Mouse (Mus musculus) intestine, embryonic 15.5 days (tissue): Measurements from ENCODE around the gene Smchd1. TPM values are rescaled to one million over a fixed set of nuclear protein-coding genes. Genes with fewer than 3 reads are reported as not detected.
"Not testable (repeated sequence)": the region's sequence is repeated elsewhere in the genome, so short reads cannot be mapped to it uniquely, and the experiment has no call there.

Source experiments
- ATAC-seq: fragments of 200-750 bp; cut with Nextera tagmentation; 2 replicates; pipeline ENCODE4 v1.8.0; 2017; ENCODE audit warnings: moderate TSS enrichment, moderate library complexity
- H3K27ac ChIP-seq: fragments of 300-500 bp; sonication (generic); 2 replicates; pipeline ENCODE4 v1.5.1; 2015; ENCODE audit warnings: mild to moderate bottlenecking, inconsistent platforms
- H3K27me3 ChIP-seq: fragments of 300-500 bp; sonication (generic); replicated peaks from 2 replicates; pipeline ENCODE4 v1.6.1; 2015; ENCODE audit warnings: inconsistent platforms
- H3K36me3 ChIP-seq: fragments of 300-500 bp; sonication (generic); 2 replicates; pipeline ENCODE4 v1.6.1; 2015; ENCODE audit warnings: inconsistent platforms
- H3K4me1 ChIP-seq: fragments of 300-500 bp; sonication (generic); replicated peaks from 2 replicates; pipeline ENCODE4 v1.6.1; 2015; ENCODE audit warnings: inconsistent platforms
- H3K4me2 ChIP-seq: fragments of 300-500 bp; sonication (generic); replicated peaks from 2 replicates; pipeline ENCODE4 v1.6.1; 2015; ENCODE audit warnings: mild to moderate bottlenecking, inconsistent platforms
- H3K4me3 ChIP-seq: fragments of 300-500 bp; sonication (generic); replicated peaks from 2 replicates; pipeline ENCODE4 v1.5.1; 2015; ENCODE audit warnings: inconsistent platforms
- H3K9ac ChIP-seq: fragments of 300-500 bp; sonication (generic); 2 replicates; pipeline ENCODE4 v1.6.1; 2015; ENCODE audit warnings: inconsistent platforms
- H3K9me3 ChIP-seq: fragments of 300-500 bp; sonication (generic); 2 replicates; pipeline ENCODE4 v1.6.1; 2016; ENCODE audit warnings: inconsistent platforms
- WGBS: fragments of 180-500 bp; shearing (Covaris S2); methylation state at CpG from one replicate; pipeline ENCODE4 v1.1.7; 2015; 5-methylcytosine and 5-hydroxymethylcytosine counted together
- polyA plus RNA-seq: library from polyadenylated mRNA; unstranded; fragments of >200 nt; fragmentation: Nextera tagmentation; extraction: Ambion mirVana; gene quantifications from 2 replicates; pipeline ENCODE4 v1.2.1, GENCODE M21; 2015

The Smchd1 gene
- polyA plus RNA-seq, 1 experiment from 2014 or later, result 49.3 TPM

DNA sequence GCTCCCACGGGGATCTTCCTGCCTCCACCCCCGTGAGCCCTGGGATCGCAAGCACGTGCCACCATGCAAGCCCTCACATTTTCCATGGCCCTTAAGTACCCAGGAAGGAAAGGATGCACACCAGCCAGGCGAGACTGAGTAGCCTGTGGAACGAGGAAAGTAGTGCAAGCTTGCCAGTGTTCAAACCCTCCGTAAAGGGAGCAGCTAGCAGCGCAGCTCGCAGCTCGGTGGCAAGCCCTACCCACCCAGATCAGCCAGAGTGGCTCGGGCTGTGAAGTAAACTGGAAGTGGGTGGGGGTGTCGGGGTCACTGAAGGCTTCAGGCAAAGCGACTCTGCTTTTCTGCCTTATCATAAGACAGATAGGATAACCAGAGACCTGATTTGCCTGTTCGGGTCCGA is 142.8 kb downstream of the Smchd1 start:
- Histone ChIP-seq H3K4me2 (no peak overlapping the region), H3K27me3 (no peaks in the 10 kb centered on the region), H3K4me3 (no peak overlapping the region), H3K9ac (no peak overlapping the region), H3K36me3 (no peaks in the 10 kb centered on the region), H3K27ac (no peak overlapping the region), H3K4me1 (no peaks in the 10 kb centered on the region), H3K9me3 (no peaks in the 10 kb centered on the region)
- no peak for ATAC-seq
- 53% methylated on average over 15 of the region's 15 CpGs for WGBS

DNA sequence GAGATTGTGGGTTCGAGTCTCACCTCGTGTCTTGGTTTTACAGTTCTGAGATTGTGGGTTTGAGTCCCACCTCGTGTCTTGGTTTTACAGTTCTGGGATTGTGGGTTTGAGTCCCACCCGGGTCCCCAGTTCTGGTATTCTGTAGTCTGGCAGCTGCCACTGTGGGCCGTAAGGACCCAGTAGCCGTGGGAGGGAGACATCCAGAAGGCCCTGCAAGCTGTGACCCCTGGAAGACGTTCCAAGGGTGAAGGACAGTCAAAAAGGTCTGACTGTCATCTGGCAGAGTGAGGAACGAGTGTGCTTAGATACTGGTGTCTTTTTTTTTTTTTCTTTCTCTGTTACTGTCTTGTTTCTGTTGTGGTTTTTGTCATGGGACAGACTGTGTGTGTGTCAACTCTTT is 154.4 kb downstream of the Smchd1 start:
- H3K9me3 ChIP-seq, ATAC-seq, H3K36me3 ChIP-seq, H3K27ac ChIP-seq, H3K9ac ChIP-seq, H3K4me2 ChIP-seq, H3K4me3 ChIP-seq, H3K4me1 ChIP-seq, H3K27me3 ChIP-seq: not testable (repeated sequence)
- 86% methylated on average over 8 of the region's 8 CpGs for WGBS

DNA sequence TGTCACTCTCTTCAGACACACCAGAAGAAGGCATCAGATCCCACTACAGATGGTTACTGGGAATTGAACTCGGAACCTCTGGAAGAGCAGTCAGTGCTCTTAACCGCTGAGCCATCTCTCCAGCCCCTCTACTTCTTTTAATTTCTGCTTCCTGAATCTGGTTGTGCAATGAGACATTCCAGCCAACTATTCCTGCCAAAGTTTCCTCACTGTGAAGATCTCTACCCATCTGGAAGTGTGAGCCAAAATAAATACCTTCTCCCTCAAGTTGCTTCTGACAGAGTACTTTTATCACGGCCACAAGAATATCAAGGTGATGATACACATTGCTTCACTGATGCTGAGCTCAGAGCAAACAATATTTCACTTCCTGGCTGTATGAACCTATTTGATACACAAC is 155.8 kb downstream of the Smchd1 start:
- Histone ChIP-seq H3K27ac (no peak overlapping the region), H3K9ac (no peak overlapping the region), H3K9me3 (no peaks in the 10 kb centered on the region), H3K4me3 (no peak overlapping the region), H3K27me3 (no peaks in the 10 kb centered on the region), H3K4me2 (no peak overlapping the region), H3K36me3 (no peaks in the 10 kb centered on the region), H3K4me1 (no peaks in the 10 kb centered on the region)
- ATAC-seq, result no peak
- WGBS, result 90% methylated on average over 3 of the region's 3 CpGs

DNA sequence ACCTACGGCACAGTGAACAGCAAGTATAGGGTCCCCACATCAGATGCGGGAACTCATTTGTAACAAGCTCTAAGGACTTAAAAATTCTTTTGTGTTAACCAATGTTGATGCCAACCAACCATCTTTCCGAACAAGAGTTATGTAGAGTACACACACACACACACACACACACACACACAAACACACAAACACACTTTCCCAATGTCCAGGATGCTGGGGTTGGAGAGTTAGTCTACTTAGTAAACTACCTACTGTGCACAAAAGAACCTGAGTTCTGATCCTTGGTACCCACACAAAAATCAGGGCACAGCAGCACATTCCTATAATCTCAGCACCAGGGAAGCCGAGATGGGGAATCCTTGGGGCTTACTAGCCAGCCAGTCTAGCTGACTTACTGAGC is 157.6 kb downstream of the Smchd1 start:
- no peak overlapping the region for H3K4me3 ChIP-seq
- no peak overlapping the region for H3K9ac ChIP-seq
- WGBS, result 91% methylated on average over 4 of the region's 4 CpGs
- H3K36me3 ChIP-seq, result no peaks in the 10 kb centered on the region
- no peak for ATAC-seq
- no peaks in the 10 kb centered on the region for H3K27me3 ChIP-seq
- H3K27ac ChIP-seq, result no peak overlapping the region
- H3K9me3 ChIP-seq, result no peaks in the 10 kb centered on the region
- no peak overlapping the region for H3K4me2 ChIP-seq
- no peaks in the 10 kb centered on the region for H3K4me1 ChIP-seq

DNA sequence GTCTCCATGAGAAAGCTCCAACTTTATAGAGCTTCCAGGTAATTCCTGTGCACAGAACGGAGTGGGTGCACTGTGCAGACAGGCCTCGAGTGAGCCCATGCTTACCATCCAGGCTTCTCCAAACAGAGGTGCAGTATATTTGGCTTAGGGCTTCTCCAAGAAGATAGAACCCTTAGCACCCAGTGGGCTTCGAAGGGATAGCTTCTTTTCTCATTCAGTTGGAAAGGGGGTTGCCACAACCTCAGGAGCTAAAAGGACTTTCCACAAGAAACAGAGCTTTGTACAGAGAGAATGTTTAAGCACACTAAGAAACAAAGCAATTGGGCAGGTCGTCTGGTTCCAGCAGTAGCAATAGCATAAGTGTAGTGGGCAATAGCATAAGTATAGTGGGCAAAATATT is 160.8 kb downstream of the Smchd1 start:
- no peak overlapping the region for H3K27ac ChIP-seq
- H3K4me1 ChIP-seq, result peaks cover 11% of the 10 kb centered on the region
- no peak overlapping the region for H3K9ac ChIP-seq
- no peak for ATAC-seq
- WGBS, result 73% methylated on average over 4 of the region's 4 CpGs
- no peak overlapping the region for H3K4me2 ChIP-seq
- H3K4me3 ChIP-seq, result no peak overlapping the region
- H3K36me3 ChIP-seq, result no peaks in the 10 kb centered on the region
- H3K9me3 ChIP-seq, result no peaks in the 10 kb centered on the region
- H3K27me3 ChIP-seq, result peaks cover 18% of the 10 kb centered on the region

DNA sequence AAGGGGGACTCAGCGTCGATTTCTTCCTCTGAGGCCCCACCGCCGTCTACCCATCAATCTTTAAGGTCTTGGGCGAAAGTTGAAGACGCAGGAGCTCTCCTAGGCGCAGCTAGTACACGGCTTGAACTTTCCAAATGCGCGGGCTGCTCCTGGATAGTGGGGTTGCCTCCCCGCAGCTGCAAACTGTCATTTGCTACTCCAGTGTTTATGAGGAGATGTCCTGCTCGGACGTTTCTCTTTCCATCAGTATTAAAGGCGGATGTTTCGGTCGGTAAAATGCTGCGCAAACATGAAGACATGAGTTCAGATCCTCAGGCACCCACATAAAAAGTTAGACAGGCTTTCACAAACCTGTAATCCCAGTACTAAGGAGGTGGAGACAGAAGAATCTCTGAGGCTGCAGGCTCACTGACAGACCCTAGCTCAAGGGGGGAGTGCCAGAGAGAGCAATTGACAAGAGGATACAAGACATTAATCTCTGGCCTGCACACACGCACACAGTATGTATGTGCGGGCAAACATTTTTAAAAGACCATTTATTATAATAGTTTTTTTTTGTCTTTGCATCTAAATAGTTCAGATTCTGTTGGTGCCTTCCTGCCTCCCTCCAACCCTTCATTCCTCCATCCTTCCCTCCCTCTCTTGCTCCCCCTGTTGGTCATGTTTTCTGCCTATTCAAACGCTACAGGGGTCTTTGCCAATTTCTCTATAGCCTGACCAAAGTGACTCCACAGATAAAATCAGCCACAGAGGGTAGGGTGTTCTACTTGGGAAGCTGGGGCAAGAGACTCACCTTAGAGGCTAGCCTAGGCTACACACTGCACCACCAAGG is 163.6 kb downstream of the Smchd1 start, which contains the start of gene Emilin2:
TSS of gene Emilin2 (minus strand) at position 639 of the 832 bp plus-strand sequence.
- Histone ChIP-seq H3K9ac (peak within 1 kb of the TSS; percentile 28), H3K36me3 (no peaks in the 10 kb centered on the region), H3K4me2 (peak within 1 kb of the TSS; percentile 100), H3K4me3 (peak within 1 kb of the TSS; percentile 50), H3K27ac (no peak within 1 kb of the TSS), H3K4me1 (peaks cover 11% of the 10 kb centered on the region), H3K27me3 (peaks cover 24% of the 10 kb centered on the region), H3K9me3 (no peaks in the 10 kb centered on the region)
- ATAC-seq, result 0 out of 2 replicates have a peak, but pooled peaks have one; percentile 34
- 9% methylated on average over 20 of the region's 20 CpGs for WGBS

DNA sequence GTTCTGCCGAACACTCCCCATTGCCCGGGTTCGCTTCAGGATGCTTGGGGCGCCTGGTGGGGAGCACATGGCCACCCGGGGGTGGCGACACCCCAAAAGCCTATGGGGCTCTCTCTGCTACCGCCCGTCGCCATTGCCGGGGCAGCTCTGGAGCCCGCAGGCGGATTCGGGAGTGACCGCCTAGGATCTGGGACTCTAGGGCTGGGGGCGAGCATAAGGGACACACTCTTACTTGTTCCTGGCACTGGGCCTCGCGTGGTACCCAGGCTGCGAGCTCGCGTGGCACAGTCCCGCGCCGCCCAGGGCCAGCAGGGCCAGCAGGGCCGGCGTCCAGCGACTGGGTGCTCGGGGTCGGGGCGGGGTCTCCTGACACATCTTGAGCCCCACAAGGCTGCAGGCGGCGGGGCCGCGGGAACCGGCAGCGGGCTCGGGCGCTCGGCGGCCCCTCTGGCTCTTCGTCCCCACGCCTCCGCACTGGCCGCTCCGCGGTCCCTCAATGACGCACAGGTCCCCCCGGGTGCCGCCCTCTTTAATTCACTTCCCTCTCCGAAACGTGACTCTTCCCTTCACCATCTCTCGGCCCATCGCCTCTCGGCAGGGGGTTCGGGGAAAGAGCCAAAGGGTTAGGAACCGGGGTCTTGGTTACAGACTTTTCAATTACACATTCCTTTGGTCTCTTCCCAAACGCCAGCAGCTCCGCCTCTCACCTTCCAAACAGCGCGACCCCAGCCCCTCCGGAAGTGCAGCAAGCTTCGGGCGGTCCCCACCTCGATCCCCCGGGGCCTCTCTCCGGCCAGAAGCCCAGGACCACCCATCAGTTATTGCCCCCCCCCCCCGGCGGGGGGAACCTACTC is 164.4 kb downstream of the Smchd1 start:
- Histone ChIP-seq H3K4me1 (peaks cover 11% of the 10 kb centered on the region), H3K27ac (no peak overlapping the region), H3K9me3 (no peaks in the 10 kb centered on the region), H3K27me3 (peaks cover 24% of the 10 kb centered on the region), H3K9ac (peak overlapping the region; percentile 28), H3K36me3 (no peaks in the 10 kb centered on the region), H3K4me3 (peak overlapping the region; percentile 50), H3K4me2 (peak overlapping the region; percentile 100)
- under 1% methylated on average over 57 of the region's 67 CpGs for WGBS
- ATAC-seq, result peak; percentile 61

DNA sequence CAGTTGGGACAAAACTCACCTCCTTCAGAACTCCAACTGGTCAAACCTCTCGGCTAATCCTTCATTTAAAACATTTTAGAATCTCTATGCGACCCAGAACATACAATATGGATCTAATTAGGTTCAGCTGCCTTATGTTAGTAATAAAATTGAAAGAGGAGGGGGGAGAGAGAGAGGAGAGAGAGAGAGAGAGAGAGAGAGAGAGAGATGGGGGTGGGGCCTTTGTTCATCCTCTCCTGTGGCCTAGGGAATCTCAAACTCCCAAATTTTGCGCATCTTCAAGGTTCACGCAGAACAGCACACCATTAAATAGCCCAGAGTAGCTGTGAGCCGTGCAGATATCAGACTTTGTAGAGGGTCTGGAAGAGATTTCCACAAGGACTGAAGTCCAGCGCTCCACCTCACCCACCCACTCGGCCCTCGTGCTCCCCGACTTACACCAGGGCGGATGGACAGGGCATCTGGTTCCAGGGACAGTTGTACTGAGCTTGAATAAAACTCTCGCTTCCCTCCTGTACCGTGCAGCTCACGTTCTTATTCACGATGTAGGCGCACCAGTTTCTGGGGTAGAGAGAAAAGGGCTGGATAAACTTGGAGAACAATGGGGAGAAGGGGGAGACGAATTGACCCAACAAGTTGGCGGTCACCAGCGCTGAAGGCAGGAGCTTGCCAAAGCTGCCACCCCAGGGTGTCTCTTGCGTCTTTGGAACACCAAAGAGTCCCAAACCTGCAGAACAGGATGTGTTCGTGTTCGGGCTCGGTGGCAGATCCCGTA is 165.2 kb downstream of the Smchd1 start:
- Histone ChIP-seq H3K36me3 (no peaks in the 10 kb centered on the region), H3K4me1 (peaks cover 11% of the 10 kb centered on the region), H3K4me3 (peak overlapping the region; percentile 50), H3K27ac (no peak overlapping the region), H3K27me3 (peaks cover 24% of the 10 kb centered on the region), H3K4me2 (peak overlapping the region; percentile 100), H3K9me3 (no peaks in the 10 kb centered on the region), H3K9ac (0 out of 2 replicates have a peak overlapping the region, but pooled peaks have one; percentile 28)
- 8% methylated on average over 23 of the region's 23 CpGs for WGBS
- ATAC-seq, result peak; percentile 46; the same call in 1 of the 2 replicates

DNA sequence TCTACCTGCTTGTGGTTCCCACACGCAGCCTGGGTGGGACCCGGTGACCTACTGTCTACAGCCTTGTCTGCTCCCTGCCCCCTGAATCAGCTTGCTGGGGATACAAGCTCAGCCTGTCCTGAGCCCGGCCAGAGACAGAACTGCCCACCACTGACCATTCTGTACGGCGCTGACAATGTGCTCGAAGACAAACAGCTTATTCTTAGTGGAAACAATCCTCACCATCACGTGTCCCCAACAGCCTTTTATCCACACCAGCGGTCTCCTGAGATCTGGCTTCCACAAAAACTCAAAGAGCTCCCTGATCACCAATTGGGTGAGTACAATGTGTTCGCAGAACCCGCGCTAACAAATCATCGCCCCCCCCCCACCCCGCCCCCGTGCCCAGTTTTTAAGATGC is 166.0 kb downstream of the Smchd1 start:
- Histone ChIP-seq H3K36me3 (no peaks in the 10 kb centered on the region), H3K4me1 (peaks cover 11% of the 10 kb centered on the region), H3K27ac (no peak overlapping the region), H3K9ac (no peak overlapping the region), H3K4me3 (no peak overlapping the region), H3K27me3 (peaks cover 24% of the 10 kb centered on the region), H3K9me3 (no peaks in the 10 kb centered on the region), H3K4me2 (no peak overlapping the region)
- 53% methylated on average over 14 of the region's 14 CpGs for WGBS
- ATAC-seq, result no peak

DNA sequence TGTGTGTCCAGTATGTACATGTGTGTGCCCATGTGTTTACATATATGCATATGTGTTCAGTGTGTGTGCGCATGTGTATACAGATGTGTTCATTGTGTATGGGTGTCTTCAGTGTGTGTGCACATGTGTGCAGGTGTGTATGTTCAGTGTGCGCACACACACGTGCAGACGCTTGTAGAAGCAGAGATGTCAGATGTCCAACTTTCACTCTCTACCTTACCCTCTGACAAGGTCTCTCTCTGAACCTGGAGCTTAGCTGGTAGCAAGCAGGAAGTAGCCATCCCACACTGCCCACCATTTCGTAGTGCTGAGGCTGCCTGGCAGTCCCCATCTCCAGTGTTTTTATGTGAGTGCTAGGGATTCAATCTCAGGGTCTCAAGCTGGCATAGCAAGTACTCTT is 166.8 kb downstream of the Smchd1 start:
- no peaks in the 10 kb centered on the region for H3K36me3 ChIP-seq
- no peak overlapping the region for H3K9ac ChIP-seq
- H3K4me2 ChIP-seq, result no peak overlapping the region
- peaks cover 24% of the 10 kb centered on the region for H3K27me3 ChIP-seq
- ATAC-seq, result no peak
- H3K9me3 ChIP-seq, result no peaks in the 10 kb centered on the region
- 90% methylated on average over 5 of the region's 5 CpGs for WGBS
- peaks cover 11% of the 10 kb centered on the region for H3K4me1 ChIP-seq
- H3K4me3 ChIP-seq, result no peak overlapping the region
- H3K27ac ChIP-seq, result no peak overlapping the region

DNA sequence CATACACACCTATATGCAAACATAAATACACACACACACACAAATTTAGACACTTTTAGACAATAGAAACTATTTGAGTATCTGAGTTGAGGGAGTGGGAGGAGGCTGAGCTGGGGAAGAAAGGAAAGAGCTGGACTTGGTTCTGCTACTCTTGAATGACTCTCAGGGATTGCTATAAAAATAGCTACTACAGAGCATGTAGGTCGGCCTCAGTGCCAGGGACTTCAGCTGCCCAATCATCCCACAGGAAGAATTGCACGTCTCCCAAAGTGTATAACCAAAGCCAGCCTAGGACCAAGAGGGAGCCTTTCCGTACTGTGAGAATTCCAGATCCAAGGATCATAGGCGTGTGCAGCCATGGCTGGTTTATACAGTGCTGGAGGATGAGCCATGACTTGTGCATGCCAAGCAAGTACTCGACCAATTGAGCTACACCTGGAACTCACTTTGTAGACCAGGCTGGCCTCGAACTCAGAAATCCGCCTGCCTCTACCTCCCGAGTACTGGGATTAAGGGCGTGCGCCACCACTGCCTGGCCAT is 167.8 kb downstream of the Smchd1 start:
- Histone ChIP-seq H3K9ac (no peak overlapping the region), H3K9me3 (no peaks in the 10 kb centered on the region), H3K36me3 (no peaks in the 10 kb centered on the region), H3K4me3 (no peak overlapping the region), H3K4me1 (peaks cover 11% of the 10 kb centered on the region), H3K4me2 (no peak overlapping the region), H3K27me3 (peaks cover 24% of the 10 kb centered on the region), H3K27ac (no peak overlapping the region)
- 87% methylated on average over 10 of the region's 10 CpGs for WGBS
- no peak for ATAC-seq

DNA sequence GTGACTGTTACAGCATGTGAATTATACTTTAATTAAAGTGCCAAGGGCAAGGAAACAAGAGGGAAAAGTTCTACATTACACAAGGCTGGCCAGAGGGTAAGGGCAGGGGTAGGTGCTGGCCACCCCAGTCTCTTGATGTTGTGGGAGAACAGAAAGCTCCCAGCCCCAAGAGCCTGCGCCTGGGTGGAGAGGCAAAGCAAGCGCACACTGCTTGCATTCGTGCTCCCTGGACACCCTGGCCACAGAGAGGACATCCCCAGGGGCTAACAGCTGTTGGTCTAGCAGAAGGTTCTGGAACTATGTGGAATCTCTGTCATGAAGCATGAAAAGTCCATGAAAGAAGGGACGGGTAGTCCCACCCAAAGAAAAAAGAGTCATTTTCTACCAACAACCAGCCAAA is 168.4 kb downstream of the Smchd1 start:
- Histone ChIP-seq H3K4me3 (no peak overlapping the region), H3K9ac (no peak overlapping the region), H3K4me2 (no peak overlapping the region), H3K9me3 (no peaks in the 10 kb centered on the region), H3K4me1 (peaks cover 11% of the 10 kb centered on the region), H3K27ac (no peak overlapping the region), H3K27me3 (peaks cover 24% of the 10 kb centered on the region), H3K36me3 (no peaks in the 10 kb centered on the region)
- WGBS, result 91% methylated on average over 4 of the region's 4 CpGs
- no peak for ATAC-seq
